Mouse (Mus musculus) heart, adult 9 months (tissue): ENCODE data around the gene Bend6.

ENCODE experiments used
- DNase-seq, 2 experiments: peaks; one replicate each; pipeline ENCODE4 v3.0.0; 2022; ENCODE audit warnings: low spot score in 2 of 2

Gene Bend6

GRCm38 (mm10) chr1:33907421-33908190 lies at the start of gene Bend6:
TSS of gene Bend6 (minus strand) at chr1:33907816.
- DNase-seq: peak; percentile 57 to 64

DNA sequence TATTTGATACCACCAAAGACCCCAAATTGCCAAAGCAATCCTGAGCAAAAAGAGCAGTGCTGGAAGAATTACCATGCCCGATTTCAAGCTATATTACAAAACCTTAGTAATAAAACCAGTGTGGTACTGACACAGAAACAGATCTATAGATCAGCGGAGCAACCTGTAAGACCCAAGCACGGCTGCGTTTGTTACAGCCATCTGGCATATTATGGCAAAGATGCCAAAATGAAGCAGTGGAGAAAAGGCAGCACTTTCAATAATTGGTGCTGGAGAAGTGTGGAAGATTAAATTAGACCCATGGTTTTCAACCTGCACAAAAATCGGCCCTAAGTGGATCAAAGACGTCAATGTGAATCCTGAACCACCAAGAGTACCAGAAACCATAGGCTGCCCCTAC lies 48.0 kb upstream of the Bend6 start:
- DNase-seq: no peak

DNA sequence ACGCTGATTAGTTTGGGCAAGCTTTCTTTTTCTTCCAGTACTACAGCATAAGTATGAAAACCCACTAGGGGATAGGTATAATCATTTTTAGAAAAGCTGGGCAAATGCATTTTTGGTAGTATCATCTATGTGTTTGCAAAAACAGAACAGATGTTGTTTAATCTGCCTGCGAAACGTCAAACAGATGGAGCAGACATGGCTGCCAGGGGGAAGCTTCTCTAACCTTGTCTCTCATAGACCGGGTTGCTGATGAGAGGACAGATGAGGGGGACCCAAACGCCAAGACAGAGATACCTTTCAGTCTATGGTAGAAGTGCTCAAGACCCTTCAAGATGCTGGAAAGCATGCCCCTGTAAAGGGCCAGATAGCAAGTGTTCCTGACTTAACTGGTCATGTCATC lies 40.9 kb upstream of the Bend6 start:
- DNase-seq: no peak

DNA sequence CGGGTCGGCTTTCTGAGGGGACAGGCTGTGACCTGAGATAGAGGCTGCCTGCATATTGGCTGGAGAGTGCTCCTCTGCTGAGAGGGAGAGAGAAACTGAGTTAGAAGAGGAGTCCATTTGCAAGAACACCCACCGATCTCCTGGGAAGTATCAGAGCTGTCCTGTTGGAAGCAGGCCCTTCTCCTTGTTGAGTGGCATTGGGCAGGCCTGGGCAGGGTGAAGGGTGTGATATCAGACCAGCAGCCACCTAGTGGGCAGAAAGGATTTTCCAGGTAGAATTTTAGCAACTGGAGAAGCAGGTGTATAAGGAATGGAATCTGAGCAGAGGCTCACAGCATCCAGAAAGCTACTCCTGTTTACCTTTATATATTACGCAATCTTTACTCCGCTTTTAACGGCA lies 40.2 kb upstream of the Bend6 start:
- no peak for DNase-seq

DNA sequence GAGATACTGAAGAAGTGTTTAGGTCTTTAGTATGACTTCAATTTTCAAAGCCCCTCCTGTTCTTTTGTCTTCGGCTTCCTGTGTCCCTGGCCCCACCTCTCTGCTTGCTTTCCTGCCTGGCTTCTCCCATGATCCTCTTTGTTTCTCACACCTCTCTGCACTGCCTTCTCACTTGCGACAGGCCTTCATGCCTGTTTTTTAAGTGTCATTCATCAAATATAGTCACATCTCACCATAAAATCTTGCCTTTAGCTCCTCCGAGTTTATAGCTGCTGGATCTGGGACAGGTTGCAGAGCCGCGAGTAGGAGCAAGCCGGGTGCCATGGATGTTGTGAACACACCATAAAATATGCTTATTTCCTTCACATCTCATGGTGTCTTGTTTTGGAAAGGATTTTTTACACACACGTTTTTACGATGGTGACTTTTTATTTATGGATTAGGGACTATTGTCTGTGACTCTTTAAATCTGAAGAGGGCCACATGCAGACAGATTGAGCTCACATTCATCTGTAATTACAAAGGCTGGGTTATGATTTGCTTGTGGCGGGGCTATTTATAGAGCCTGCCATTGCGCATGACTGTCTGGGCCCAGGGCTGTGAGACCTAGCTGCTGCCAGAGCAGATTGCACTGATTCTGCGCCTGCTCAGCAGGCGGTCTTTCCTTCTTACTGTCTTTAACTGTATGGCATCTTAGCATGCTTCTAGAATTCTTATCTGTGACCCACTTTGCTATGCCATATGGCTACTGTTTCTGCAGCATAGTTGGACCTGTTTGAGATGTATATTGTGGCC lies 39.2 kb upstream of the Bend6 start:
- DNase-seq: peak; percentile 46 to 54

DNA sequence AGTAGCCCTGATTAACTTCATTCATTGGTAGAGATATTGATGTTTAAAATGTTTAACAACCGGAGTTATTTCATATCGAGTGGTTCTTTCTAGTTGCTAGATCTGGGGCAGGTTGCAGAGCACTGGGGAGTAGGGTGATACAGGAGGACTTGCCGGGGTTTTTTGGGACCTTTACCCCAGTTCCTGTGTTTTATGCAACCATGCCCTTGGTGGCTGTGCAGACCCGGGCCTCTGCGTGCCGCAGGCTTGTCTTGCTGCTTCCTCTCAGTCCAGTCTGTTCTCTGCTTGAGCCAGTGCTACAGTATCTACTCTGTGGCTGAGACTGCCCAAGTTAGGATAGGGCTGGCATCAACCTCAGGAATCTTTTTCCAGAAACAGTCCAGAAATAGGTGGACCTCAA lies 38.1 kb upstream of the Bend6 start:
- no peak for DNase-seq

- peak; percentile 53 to 62 for DNase-seq
Observed at GRCm38 (mm10) chr1:33944977-33945750, 37.5 kb upstream of the Bend6 start.

GRCm38 (mm10) chr1:33943943-33944342 lies 36.3 kb upstream of the Bend6 start:
- no peak for DNase-seq

- DNase-seq: no peak
Observed at GRCm38 (mm10) chr1:33942638-33943037, 35.0 kb upstream of the Bend6 start.

- no peak for DNase-seq
Observed at GRCm38 (mm10) chr1:33940364-33940928, 32.8 kb upstream of the Bend6 start.

DNA sequence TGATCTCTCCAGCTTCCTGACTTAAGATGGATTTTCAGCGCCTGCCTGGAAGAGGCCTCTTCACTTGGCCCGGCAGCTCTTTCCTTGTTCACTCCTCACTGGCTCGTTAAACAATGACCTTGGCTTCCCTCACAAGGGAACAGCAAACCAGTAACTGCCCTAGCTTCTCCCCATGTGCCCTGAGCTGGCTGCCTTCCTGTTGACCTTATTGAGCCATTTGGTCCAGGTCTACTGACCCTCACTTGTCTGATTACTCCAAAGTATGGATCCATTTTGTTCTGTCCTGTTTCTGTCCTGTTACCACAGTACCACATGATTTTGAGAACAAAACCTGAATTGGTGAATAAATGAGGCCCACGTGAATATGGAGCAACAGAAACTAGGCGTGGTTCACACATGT lies 32.2 kb upstream of the Bend6 start:
- DNase-seq: no peak

DNA sequence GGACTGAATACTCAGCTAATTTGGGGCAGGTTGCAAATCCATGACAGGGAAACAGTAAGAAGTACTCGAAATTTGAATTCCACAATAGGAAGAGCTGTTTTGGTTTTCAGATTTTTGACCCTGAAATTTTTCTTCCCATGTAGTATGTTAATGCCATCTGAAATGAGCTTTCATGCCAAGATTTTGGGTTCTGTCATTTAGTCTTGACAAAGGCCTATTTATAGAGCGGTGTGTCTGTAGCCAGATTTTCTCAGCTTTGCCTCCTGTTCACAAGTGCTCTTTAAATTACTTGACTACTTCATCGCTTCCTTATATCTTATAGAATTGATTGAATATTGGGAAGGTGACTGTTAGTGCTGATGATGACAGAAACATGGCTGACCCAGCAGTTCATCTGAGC lies 28.3 kb upstream of the Bend6 start:
- no peak for DNase-seq

DNA sequence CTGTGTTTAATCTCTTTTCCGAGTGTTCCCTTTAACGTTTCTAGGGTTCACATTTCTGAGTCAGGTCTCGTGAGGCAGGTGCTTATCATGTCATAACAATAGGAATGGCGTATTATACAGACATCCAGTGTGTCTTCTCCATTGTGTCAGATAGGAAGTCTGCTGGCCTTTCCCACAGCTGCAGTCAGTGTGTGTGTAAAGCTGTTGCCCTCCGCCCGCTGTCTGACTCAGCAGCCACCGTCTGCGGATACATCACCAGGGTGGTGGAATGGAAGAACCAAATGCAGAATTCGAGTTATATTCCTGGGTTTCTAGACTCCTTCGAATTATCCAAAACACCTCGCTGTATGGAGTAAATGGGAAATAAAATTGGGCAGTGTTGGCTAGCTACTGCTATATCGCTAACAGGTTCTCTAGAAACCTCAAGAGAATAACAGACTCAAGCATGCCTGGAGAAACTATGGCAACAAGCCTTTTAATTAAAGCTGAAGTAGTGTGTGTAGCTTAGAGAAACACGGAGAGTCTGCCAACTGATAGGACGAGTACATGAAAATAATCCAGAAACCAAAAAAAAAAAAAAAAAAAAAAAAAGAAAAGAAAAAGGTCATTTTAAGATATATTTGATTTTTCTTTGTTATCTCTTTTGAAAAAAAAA lies 25.4 kb upstream of the Bend6 start:
- no peak for DNase-seq

DNA sequence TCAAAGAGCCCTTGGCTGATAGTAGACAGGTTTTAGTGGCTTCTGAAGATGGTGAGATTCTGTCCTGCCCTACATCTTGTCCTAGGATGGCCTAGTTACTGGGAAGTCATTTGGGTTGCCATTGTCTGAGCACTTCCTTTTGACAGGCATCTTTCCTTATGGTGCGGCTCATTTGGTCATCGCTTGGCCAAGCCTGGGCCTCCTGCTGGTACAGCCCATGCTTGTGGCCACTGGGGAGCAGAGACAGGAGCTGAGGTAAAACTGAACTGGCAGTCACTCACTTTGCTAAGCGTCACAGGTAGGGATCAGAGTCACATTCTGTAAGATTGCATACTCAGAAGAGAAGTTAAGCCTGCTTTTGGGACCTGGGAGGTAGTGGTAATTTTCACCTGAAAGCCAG lies 24.6 kb upstream of the Bend6 start:
- DNase-seq: no peak

GRCm38 (mm10) chr1:33931791-33932190 lies 24.2 kb upstream of the Bend6 start:
- DNase-seq: no peak

- DNase-seq: no peak
Observed at GRCm38 (mm10) chr1:33927466-33927865, 19.9 kb upstream of the Bend6 start.

DNA sequence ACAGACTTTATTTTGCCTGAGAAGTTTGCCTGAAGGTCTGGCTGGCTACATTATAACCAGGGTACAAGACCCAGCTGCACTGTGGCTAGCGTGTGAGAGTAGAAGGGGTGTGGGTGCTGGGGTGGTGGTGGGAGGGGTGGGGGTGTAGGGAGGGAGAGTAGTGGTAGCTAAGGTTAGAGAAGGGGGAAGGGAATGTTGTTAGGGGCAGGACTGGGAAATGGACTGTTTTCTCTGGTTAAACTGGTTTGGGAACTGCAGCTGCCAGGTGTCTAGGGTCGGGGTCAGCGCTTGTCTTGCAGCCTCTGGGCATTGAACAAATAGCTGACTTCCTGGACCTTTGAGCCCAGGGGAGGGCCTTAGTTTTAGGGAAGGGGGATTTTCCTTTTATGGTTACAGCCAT lies 17.7 kb upstream of the Bend6 start:
- DNase-seq: no peak

DNA sequence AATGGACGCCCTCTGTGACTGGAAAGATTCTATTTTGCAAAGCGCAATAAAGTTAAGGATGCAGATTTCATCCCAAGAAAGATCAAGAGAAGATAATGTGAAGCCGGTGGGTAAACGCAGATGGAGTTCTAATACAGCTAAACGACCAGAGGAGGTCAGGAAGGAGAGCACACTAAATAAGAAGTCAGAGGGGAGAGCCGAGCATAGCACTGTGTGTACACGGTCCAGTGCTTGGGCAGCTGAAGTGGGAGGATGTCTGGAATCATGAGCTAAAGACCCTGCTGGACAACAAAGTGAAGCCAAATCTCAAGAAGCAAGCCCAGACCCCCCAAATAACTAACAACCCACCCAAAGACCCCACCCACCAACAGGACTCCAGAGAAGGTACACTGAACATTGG lies 15.4 kb upstream of the Bend6 start:
- no peak for DNase-seq

- DNase-seq: no peak
Observed at GRCm38 (mm10) chr1:33916554-33916953, 8.9 kb upstream of the Bend6 start.

GRCm38 (mm10) chr1:33911589-33911988 lies 4.0 kb upstream of the Bend6 start:
- no peak for DNase-seq

GRCm38 (mm10) chr1:33908191-33908962 lies 761 bp upstream of the Bend6 start, which contains the start of gene Dst:
TSS of gene Dst (plus strand) at chr1:33908225.
- no peak for DNase-seq
